Mouse (Mus musculus) heart, adult 11 months (tissue): ENCODE results near the gene Tmem53.
A peak's percentile ranks its signal among the peaks of the same experiment; 100 is the strongest.

ENCODE experiments used
- DNase-seq: peaks from one replicate; pipeline ENCODE4 v3.0.0; 2022

The Tmem53 gene

GRCm38 (mm10) chr4:117251801-117252316, at the start of gene Tmem53, which contains the start of gene Armh1:
Gene Tmem53 (plus strand): TSS chr4:117251951.
Gene Armh1 (minus strand): TSS chr4:117252125.
- DNase-seq = peak; percentile 100

- peak; percentile 92 for DNase-seq
Measured at GRCm38 (mm10) chr4:117202046-117202991, 49.4 kb upstream of the Tmem53 start.

- DNase-seq = no peak
Measured at GRCm38 (mm10) chr4:117202992-117203354, 48.8 kb upstream of the Tmem53 start.

GRCm38 (mm10) chr4:117209592-117209991, 42.2 kb upstream of the Tmem53 start:
- DNase-seq = peak; percentile 84

- peak; percentile 95 for DNase-seq
Measured at GRCm38 (mm10) chr4:117210147-117211074, 41.3 kb upstream of the Tmem53 start.

- peak; percentile 73 for DNase-seq
Measured at GRCm38 (mm10) chr4:117214250-117214649, 37.5 kb upstream of the Tmem53 start.

- DNase-seq = no peak
Measured at GRCm38 (mm10) chr4:117217029-117217428, 34.7 kb upstream of the Tmem53 start.

GRCm38 (mm10) chr4:117218517-117219219, 33.1 kb upstream of the Tmem53 start:
- DNase-seq = no peak

GRCm38 (mm10) chr4:117220741-117221515, 30.8 kb upstream of the Tmem53 start:
- DNase-seq = no peak

- DNase-seq = no peak
Measured at GRCm38 (mm10) chr4:117221836-117222235, 29.9 kb upstream of the Tmem53 start.

- no peak for DNase-seq
Measured at GRCm38 (mm10) chr4:117223001-117223400, 28.8 kb upstream of the Tmem53 start.

GRCm38 (mm10) chr4:117224122-117224521, 27.6 kb upstream of the Tmem53 start:
- DNase-seq = no peak

GRCm38 (mm10) chr4:117225250-117225649, 26.5 kb upstream of the Tmem53 start:
- DNase-seq = no peak

- DNase-seq = no peak
Measured at GRCm38 (mm10) chr4:117229590-117229989, 22.2 kb upstream of the Tmem53 start.

GRCm38 (mm10) chr4:117230331-117230730, 21.4 kb upstream of the Tmem53 start:
- DNase-seq = no peak

GRCm38 (mm10) chr4:117231208-117231607, 20.5 kb upstream of the Tmem53 start:
- no peak for DNase-seq

- DNase-seq = no peak
Measured at GRCm38 (mm10) chr4:117234166-117234741, 17.5 kb upstream of the Tmem53 start.

- no peak for DNase-seq
Measured at GRCm38 (mm10) chr4:117235822-117236221, 15.9 kb upstream of the Tmem53 start.

- DNase-seq = no peak
Measured at GRCm38 (mm10) chr4:117239153-117239552, 12.6 kb upstream of the Tmem53 start.

- DNase-seq = no peak
Measured at GRCm38 (mm10) chr4:117240867-117241266, 10.9 kb upstream of the Tmem53 start.

- DNase-seq = no peak
Measured at GRCm38 (mm10) chr4:117250982-117251381, 769 bp upstream of the Tmem53 start.
